Mouse (Mus musculus) frontal cortex, postnatal 36 days (tissue): Measurements from ENCODE around the gene Gdap2.

ENCODE experiments used
- DNase-seq, 2 experiments: peaks; one replicate each; pipeline ENCODE4 v3.0.0; 2022; ENCODE audit warnings: low spot score in 2 of 2

Gdap2 gene

DNA sequence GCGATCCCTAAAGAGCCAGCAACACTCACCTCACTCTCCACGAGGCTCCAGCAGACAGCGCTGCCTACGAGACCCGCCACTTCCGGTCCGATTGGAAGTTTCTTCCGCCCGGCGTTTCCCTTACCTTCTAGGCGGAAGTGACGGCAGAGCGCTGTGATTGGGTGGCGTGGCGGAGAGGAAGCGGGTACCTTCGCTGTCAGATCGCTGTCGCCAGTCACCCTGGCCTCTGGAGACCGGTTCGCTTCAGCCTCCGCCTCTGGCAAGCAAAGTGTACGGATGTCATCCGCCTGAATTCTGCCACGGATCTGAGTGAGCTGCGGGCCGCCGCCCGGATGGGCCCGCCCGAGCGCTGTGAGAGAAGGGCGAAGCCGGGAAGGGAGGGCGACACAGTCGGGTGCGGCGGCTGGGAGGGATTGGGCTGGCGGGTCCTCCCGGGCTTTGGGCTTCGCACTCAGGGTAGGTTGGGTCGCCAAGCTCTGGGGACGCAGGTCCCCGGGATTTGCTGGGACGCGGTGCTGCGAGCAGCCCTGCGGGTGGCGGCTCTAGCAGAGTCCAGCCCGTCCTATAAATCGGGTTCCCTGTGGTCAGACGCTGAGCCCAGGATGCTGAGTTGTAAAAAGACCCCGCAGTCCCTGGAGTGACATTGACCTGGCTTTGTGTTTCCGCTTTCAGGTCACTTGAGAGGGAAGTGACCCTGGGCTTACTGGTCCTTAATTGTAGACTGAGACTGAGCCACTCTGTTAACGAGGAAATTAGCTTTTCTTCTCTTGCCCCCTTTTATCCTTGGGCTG, at the start of gene Gdap2, which contains the start of gene Wdr3:
TSS of gene Gdap2 (plus strand) at position 67 of the 791 bp plus-strand sequence.
TSS of gene Wdr3 (minus strand) at position 93 of the 791 bp plus-strand sequence.
- peak; percentile 93 to 95 for DNase-seq

DNA sequence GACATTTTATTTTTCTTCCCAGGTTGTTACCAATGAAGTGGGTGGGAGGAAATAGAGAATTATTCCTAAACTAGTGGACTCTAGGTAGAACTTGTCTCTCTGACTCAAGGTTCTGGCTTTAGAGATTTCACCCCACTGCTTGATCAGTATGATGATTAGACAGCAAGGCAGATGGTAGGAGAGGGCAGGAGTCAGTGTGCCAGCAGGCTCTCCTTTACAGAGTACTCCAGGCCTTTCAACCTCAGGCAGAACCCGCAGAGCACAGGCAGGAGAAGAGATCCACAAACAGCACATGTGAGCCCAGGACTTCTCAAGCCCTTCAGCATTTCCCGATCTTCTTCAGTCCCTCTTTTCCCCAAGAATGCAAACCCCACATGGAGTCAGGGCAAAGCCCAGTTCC, 43.5 kb upstream of the Gdap2 start:
- DNase-seq, result no peak

DNA sequence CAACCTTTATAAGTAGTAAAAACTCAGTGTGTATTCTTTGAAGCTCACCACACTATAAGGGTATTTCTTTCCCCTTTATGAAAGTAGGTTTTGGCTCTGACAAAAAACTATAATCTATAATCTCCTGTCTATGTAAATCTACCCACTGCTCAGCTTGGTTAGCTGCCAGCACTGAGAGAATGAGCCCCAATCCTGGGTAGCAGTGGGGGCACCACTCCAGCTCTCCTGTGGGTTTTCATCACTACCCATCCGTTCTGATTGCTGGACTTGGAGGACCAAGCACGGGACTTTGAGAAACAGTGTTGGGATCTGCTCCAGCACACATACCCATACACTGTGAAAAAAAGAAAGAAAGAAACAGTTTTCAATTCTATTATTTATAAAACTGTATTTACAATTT, 40.2 kb upstream of the Gdap2 start:
- no peak for DNase-seq

DNA sequence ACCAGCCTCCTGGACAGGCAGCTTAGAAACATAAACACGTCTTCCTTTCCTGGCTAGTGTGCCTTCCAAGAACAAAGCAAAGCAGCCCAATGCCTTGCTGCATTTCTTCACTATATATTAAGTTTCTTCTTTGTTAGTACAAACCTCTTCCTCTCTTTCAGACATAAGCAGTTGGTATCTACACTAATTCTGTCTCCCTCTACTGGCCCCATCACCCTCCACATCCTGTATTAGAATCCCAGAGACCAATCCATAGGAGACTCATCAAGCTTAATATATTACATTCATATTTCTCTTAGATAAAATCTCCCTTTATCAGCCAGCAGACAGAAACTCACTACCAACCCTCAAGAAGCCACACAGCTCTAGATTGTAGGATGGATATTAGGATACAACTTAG, 39.7 kb upstream of the Gdap2 start:
- DNase-seq, result no peak

DNA sequence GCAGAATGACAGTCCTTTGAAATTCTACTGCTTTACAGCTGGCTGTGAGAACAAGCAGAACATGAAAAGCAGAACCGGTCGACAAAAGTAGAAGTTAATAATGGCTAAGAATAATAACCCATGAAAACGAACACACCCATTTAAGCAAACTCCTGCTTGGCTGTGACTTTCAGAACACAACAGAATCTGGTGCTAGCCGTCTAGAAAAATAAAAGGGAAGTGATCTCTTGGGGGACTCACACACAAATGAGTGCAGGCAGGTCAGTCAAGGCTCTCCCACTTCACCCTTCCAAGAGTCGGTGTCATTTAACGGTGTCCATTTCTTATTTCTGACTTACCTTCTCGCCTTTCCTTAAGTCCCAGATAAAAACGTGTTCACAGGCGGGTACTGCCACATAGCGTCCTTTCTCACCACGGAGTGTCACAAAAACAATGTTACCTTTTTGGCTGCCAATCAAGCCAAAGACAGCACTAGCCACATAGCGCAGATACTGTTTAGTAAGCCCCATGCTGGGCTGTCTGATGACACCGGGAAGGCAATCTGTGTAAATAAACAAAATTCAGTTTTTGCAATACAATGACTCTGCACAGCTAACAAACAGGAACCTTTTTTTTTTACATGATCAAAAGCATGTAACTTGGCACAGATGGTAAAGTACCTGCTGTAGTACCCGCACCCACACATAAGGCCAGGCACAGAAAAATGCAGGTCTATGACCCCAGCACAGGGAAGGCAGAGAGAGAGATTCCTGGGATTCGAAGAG, 1.3 kb upstream of the Gdap2 start:
- no peak for DNase-seq

DNA sequence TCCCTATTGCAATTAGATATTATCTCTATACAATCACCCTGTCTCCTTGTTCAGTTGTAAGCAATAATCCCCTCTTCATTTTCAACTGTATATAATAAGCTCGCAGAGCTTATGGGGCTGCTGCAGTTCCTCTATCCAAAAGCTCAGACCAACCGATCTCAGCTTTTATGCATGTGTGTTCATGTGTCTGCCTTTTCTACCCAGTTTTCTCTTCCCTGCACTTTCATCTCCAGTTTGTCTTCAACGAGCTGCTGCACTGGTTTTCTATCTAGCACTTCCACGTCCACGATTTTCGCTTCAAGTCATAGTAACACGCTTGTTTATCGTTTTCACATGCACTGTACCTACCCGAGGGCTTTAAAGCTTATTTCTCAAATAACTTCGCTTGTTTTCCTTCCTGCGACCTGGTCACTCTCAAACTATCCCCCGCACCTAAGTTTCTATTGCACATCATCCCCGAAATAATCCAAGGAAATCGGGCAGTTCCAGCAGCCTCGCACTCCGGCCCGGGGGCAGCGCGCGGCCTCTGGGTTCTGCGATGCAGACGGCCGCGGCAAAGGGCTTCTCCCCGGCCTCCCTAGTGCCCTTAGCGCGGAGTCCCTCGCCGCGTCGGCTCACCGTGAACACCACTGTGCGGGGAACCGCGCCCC, 391 bp upstream of the Gdap2 start:
- no peak for DNase-seq

DNA sequence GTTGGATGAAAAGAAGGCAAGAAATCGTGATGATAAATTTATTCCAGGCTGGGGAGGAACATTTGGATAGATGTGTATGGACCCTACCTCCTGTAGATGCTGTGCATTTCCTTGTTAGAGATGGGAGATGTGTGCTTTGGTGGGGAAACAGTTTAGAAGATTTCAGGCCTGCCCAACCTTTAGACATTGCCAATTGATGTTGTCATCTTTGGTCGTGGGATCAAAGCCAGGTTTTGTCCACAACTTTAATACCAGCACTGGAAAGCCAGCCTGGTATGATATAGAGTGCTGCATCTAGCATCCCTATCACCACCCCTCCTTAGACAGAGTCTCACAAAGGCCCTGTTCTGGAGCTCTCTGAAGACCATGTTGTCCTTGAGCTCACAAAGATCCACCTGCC, 1.4 kb downstream of the Gdap2 start:
- DNase-seq, result no peak

DNA sequence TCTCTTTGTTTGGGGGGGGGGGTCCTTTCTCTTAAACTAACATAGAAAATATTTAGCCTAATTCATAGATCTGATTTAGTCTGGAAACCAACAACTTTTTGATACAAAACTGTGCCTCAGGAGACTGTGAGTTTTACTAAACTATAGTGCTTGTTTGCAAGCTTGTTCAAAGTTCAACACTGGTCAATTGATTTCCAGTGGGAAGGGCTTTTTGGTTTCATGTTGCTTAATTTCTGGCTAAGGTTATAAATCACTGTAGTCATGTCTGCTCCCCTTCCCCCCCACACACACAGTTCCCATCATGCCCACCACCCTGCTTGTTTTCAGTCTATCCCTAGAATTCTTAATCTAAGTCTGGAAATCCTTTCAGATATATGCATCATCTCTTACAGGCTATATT, 2.8 kb downstream of the Gdap2 start:
- no peak for DNase-seq

DNA sequence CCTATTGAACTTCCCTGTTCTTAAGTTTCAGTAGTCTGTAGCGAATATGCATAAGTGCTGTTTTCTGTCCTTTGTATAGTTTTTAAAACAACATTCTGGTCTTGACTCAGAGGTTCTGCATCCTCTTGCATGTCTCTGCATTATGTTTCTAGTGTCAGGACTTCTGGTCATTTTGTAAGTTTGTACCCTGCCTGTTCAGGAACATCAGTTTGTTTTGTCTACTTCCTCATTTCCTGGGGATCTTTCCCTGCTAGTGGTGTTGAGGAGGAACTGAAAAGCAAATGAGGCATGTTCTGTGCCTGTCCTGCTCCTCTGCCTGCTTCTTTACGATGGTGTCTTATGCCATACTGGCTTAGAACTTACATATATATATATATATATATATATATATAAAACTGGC, 13.8 kb downstream of the Gdap2 start:
- no peak for DNase-seq

DNA sequence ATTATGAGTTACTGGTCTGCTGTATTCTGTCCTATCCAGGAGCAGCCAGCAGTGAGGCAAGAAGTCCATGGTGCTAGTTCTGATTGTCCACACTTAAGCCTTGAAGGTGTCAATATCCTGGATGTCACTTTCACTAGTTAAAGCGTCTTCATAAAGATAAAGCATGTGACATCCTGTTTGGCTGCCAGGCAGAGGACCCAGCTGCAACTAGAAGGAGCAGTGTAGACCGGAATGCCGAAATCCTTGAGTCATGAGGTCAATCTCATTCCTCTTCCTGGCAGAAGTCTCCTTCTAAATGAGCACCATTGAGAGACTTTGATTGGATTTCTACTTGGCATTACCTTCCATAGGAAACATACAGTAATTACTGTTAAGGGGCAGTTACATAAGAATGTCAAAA, 18.3 kb downstream of the Gdap2 start:
- no peak for DNase-seq

DNA sequence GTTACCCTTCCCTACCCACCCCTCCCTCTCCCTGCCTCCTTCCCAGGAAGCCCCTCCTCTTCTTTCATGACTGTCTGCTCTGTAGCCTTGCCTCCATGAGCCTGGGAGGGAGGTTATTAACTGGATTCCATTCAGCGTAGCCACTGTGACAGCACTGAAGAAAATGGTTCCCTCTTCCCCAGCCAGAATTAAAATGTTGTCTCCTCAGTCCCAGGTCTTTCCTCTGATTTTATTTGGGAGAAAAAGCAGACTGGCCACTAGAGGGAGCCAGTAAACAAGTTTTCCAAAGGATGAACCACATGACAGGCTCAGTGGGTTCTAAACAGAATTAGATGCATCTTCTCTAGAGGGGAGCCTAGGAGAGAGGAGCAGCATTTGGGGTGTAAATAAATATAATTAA, 27.3 kb downstream of the Gdap2 start:
- peak; percentile 60 to 88 for DNase-seq

DNA sequence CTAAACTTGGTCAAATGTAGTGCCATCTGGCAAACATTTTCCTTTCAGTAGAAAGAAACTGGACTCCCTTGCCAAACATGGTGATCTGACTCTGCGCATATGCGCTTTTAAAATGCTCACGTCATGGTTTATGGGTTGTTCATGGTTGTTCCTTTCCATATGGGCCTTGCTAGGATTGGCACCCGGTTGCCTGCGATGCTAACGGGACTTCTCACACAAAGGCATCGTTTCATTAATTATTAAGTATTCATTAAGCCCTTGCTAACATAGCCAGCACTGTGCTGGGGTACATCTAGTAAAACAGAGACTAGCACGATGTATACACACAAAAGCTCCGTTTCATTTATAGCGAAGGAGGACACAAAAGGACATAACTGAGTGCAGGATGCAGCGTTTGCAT, 27.7 kb downstream of the Gdap2 start:
- no peak for DNase-seq

DNA sequence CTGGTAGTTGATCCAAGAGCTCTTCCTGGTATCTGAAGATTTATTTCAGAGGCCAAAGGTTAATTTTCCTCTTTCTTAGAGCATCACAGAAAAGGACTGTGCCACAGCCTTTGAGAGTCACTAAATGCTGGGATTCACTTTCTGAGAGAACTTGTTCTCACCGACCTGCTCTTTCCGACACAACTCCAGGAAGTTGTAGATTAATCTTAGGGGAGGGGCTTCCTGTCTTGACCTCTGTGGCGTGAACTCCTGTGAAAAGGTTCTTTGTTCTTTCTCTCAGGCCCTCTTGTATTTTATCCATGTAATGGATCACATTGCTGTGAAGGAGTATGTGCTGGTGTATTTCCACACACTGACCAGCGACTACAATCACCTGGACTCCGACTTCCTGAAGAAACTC, 32.0 kb downstream of the Gdap2 start:
- no peak for DNase-seq

DNA sequence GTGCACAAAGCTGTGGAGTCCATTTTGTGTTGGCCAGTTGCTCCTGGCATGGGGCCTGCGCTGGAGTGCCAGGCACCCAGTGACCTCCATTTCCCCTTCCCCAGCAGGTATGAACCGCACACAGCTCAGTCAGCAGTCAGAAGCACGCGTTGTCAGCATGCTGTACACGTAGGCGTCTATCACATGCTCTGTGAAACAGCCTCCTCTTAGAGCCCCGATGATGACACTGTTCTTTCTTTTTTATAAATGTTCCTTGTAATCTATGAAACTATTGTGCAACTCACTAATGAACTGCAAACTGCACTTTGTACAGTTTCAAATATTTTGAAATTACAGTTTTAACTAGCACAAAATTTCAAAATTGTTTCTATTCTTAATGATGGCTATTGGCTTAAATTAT, 39.4 kb downstream of the Gdap2 start:
- DNase-seq, result no peak

DNA sequence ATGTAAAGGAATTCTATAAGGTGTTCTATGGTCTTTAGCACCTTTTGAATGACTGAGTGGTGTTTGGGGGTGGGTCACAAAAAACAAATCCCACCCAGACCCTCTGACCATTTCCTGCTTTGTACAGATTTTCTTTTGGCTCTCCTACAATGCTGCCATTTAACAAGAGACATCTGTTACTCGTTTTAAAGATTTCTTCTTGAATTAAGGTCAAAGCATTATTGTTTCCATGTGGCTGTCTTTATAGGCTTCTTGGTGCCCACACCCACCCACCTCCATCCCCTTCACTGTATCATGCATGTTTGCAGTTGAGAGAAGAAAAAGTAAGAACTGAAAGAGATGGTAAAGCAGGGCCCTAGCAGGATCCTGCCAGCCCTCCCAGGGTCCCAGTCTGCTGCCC, 44.8 kb downstream of the Gdap2 start:
- no peak for DNase-seq

DNA sequence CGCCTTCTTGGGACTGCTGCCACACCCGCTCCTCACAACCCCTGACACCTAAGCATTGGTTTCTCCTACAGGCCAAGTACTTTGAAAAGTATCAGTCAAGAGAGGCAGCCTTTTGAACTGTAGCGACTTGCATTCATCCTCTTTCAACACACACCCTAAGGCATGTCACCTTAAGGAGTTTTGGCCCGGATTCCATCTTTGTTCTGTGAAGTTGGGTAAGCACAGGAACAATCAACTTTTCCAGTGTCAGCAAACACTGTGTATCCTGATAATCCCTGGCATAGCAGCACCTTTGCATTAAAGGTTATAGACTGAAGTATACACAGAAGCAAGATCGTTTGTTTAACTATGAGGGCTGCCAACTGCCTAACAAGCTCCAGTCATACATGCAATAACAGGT, 53.3 kb downstream of the Gdap2 start:
- no peak for DNase-seq

DNA sequence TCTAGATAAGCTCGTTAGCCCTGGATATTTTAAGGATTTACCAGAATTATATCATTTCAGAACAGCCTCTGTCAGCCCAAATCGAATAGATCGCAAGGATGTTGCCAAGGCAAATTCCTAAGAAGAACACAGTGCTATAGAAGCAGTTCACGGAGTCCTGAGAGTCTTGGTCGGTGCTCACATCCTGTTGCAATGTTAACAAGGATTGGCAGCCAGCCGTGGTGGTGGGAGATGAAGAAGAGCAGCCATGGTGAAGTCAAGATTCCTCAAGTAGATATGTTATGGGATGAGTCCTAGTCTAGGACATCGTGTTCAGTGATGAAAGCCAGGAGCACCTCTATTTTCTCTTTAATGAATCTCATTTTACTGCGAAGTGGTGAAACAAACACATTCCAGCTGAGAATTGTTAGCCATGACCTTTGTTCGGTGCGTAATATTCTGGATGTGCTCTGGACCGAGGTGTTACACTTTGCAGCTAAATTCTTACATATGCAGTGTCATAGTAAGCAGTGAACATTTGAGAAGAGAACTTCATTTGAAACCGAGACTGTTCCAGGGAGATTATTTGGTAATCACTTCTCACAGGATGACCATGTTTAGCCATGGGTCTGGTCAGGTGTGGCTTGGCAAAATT, 63.3 kb downstream of the Gdap2 start:
- DNase-seq, result no peak

DNA sequence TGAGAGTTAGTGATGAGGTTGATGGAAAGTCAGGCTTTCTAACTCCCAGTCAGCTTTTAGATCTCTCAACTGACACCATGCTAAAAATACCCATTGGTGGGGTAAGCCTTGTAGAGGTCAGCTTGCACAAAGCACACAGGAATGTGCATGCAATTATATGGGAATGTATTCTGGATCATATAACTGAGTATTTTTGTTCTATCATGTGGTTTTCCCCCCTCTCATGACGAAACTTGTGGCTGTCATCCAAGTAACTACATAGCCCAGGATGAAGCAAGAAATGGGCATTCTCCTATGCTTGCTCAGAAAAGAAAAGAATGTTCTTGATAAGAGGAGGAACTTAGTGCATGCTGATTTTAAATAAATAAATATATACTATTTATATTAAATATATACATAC, 65.3 kb downstream of the Gdap2 start:
- no peak for DNase-seq

DNA sequence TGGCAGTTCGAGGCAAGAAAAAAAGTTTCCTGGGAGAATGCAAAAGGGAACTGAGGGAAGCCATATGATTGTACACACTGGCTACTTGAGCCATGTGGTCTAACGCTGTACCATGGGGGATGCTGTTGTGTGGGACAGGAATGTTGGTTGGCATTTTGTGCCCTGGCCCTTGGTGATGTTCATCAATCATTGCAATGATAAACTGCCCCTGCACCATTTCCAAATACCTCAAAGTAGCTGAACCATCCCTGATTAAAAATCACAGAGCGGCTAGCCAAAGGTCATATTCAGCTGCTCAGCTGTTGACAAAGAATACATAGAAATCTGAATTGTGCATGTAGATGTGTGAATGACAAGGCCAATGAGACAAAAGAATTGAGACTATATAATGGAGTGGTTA, 66.8 kb downstream of the Gdap2 start:
- DNase-seq, result no peak

DNA sequence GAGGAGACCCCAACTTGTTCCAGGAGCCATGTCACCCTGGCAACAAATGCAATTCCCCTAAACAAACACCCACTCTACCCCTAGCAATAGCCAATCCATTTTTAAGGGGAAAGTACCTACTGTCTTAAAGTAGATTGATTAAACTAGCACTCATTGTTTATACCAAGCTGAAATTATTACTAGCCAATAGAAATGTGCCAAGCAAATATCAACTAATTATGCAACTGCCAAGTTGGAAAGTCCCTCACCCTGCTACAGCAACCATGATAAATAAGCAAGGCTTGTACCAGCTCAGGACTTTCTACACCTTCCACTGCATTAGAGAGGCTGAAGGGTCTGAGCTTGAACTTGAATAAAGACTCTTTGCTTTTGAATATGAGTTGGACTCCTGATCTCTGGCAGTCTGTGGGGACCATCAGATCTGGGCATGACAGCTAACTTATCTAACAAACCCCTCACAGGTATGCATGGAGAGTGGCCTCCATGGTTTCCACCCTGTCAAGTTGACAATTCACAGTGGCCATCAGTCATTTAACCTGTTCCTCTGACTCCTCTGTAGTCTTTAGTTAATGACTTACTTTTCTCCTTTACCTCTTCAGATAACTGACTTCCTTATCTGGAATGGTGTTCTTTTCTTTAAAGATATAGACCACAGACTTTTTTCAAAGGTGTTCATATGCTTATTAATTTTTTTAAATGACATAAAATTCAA, 74.7 kb downstream of the Gdap2 start:
- no peak for DNase-seq

DNA sequence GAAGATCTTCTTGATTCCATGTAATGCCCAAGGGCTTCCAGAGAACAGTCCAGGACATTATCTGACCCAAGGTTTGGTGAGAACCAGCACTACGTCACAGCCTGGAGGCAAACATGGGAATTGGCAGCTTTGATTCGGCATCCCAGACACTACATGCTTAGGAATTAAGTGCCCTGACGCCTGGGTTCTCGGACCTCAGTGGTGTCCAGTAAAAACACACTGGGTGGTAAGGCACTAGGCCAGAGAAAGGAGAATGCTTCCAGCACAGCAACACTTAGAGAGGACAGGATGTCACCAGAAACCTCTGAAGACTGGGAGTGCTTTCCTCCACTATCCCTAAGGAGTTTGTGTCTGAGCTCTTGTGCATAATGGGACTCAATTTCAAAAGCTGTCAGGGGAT, 80.0 kb downstream of the Gdap2 start:
- no peak for DNase-seq
